Mouse (Mus musculus): ENCODE measurements around the gene Vps45. TPM values are rescaled to one million over a fixed set of nuclear protein-coding genes. Genes with fewer than 3 reads are reported as not detected.

Vps45 gene
- total and polyA plus RNA-seq, 2 experiments from 2014 or later = 29.5 to 61.1 TPM

- WGBS = 80% methylated on average over 2 of the region's 2 CpGs
- no peak overlapping the region for H3K4me2 ChIP-seq (ENCODE audit: low read depth, low read length, poor library complexity, severe bottlenecking)
- no peak overlapping the region for H3K4me3 ChIP-seq (ENCODE audit: low read depth, low read length)
- no peaks in the 10 kb centered on the region for H3K36me3 ChIP-seq (ENCODE audit: insufficient read depth, low read length)
- 0 out of 2 replicates have a peak, but pooled peaks have one; percentile 7 for TF ChIP-seq CTCF (IDR thresholded peaks at IDR 0.05)
- no peak for DNase-seq (ENCODE audit: low spot score)
- no peaks in the 10 kb centered on the region for H3K4me1 ChIP-seq (ENCODE audit: insufficient read depth, low read length)
- H3K9ac ChIP-seq (replicated peaks; ENCODE audit: low read length, poor library complexity, severe bottlenecking) = no peak overlapping the region
- H3K27ac ChIP-seq (ENCODE audit: low read depth, low read length) = no peak overlapping the region
- ATAC-seq (ENCODE audit: low FRiP score) = no peak
- H3K9me3 ChIP-seq (ENCODE audit: low read length) = no peaks in the 10 kb centered on the region
- H3K27me3 ChIP-seq (ENCODE audit: insufficient read depth, low read length) = no peaks in the 10 kb centered on the region
These were observed 32.9 kb upstream of the Vps45 start for GRCm38 (mm10) chr3:96091146-96091545.

GRCm38 (mm10) chr3:96089882-96090489 is 31.7 kb upstream of the Vps45 start:
- H3K27ac ChIP-seq (ENCODE audit: low read depth, low read length) = no peak overlapping the region
- H3K27me3 ChIP-seq (ENCODE audit: insufficient read depth, low read length) = no peaks in the 10 kb centered on the region
- no peaks in the 10 kb centered on the region for H3K4me1 ChIP-seq (ENCODE audit: insufficient read depth, low read length)
- H3K9me3 ChIP-seq (ENCODE audit: low read length) = no peaks in the 10 kb centered on the region
- H3K4me3 ChIP-seq (ENCODE audit: low read depth, low read length) = no peak overlapping the region
- WGBS = 73% methylated on average over 2 of the region's 2 CpGs
- no peak overlapping the region for H3K9ac ChIP-seq (replicated peaks; ENCODE audit: low read length, poor library complexity, severe bottlenecking)
- TF ChIP-seq CTCF (IDR thresholded peaks at IDR 0.05) = peak; percentile 45
- no peak overlapping the region for H3K4me2 ChIP-seq (ENCODE audit: low read depth, low read length, poor library complexity, severe bottlenecking)
- ATAC-seq (ENCODE audit: low FRiP score) = no peak
- DNase-seq (ENCODE audit: low spot score) = no peak
- H3K36me3 ChIP-seq (ENCODE audit: insufficient read depth, low read length) = no peaks in the 10 kb centered on the region

GRCm38 (mm10) chr3:96087801-96088200 is 29.5 kb upstream of the Vps45 start:
- H3K4me2 ChIP-seq (ENCODE audit: low read depth, low read length, poor library complexity, severe bottlenecking) = no peak overlapping the region
- no peak overlapping the region for H3K4me3 ChIP-seq (ENCODE audit: low read depth, low read length)
- ATAC-seq (ENCODE audit: low FRiP score) (no peak), DNase-seq (ENCODE audit: low spot score) (no peak)
- no peaks in the 10 kb centered on the region for H3K36me3 ChIP-seq (ENCODE audit: insufficient read depth, low read length)
- no peak overlapping the region for H3K27ac ChIP-seq (ENCODE audit: low read depth, low read length)
- 81% methylated on average over 4 of the region's 4 CpGs for WGBS
- no peaks in the 10 kb centered on the region for H3K27me3 ChIP-seq (ENCODE audit: insufficient read depth, low read length)
- TF ChIP-seq CTCF (IDR thresholded peaks at IDR 0.05) = no peak
- no peaks in the 10 kb centered on the region for H3K4me1 ChIP-seq (ENCODE audit: insufficient read depth, low read length)
- H3K9me3 ChIP-seq (ENCODE audit: low read length) = no peaks in the 10 kb centered on the region
- no peak overlapping the region for H3K9ac ChIP-seq (replicated peaks; ENCODE audit: low read length, poor library complexity, severe bottlenecking)

GRCm38 (mm10) chr3:96087219-96087618 is 29.0 kb upstream of the Vps45 start:
- no peak for TF ChIP-seq CTCF (IDR thresholded peaks at IDR 0.05)
- Histone ChIP-seq H3K27me3 (ENCODE audit: insufficient read depth, low read length) (no peaks in the 10 kb centered on the region), H3K4me3 (ENCODE audit: low read depth, low read length) (no peak overlapping the region), H3K27ac (ENCODE audit: low read depth, low read length) (no peak overlapping the region), H3K9me3 (ENCODE audit: low read length) (no peaks in the 10 kb centered on the region), H3K4me1 (ENCODE audit: insufficient read depth, low read length) (no peaks in the 10 kb centered on the region), H3K36me3 (ENCODE audit: insufficient read depth, low read length) (no peaks in the 10 kb centered on the region), H3K9ac (replicated peaks; ENCODE audit: low read length, poor library complexity, severe bottlenecking) (no peak overlapping the region), H3K4me2 (ENCODE audit: low read depth, low read length, poor library complexity, severe bottlenecking) (no peak overlapping the region)
- DNase-seq (ENCODE audit: low spot score) (no peak), ATAC-seq (ENCODE audit: low FRiP score) (no peak)
- WGBS = 69% methylated on average over 2 of the region's 2 CpGs

- no peak overlapping the region for H3K4me2 ChIP-seq (ENCODE audit: low read depth, low read length, poor library complexity, severe bottlenecking)
- no peaks in the 10 kb centered on the region for H3K9me3 ChIP-seq (ENCODE audit: low read length)
- ATAC-seq (ENCODE audit: low FRiP score) (no peak), DNase-seq (ENCODE audit: low spot score) (no peak)
- TF ChIP-seq CTCF (IDR thresholded peaks at IDR 0.05) = no peak
- no peaks in the 10 kb centered on the region for H3K36me3 ChIP-seq (ENCODE audit: insufficient read depth, low read length)
- H3K9ac ChIP-seq (replicated peaks; ENCODE audit: low read length, poor library complexity, severe bottlenecking) = no peak overlapping the region
- no peaks in the 10 kb centered on the region for H3K4me1 ChIP-seq (ENCODE audit: insufficient read depth, low read length)
- no peaks in the 10 kb centered on the region for H3K27me3 ChIP-seq (ENCODE audit: insufficient read depth, low read length)
- H3K27ac ChIP-seq (ENCODE audit: low read depth, low read length) = no peak overlapping the region
- H3K4me3 ChIP-seq (ENCODE audit: low read depth, low read length) = no peak overlapping the region
- WGBS = 85% methylated on average over 10 of the region's 10 CpGs
These were observed 26.0 kb upstream of the Vps45 start for GRCm38 (mm10) chr3:96084146-96084755.

- no peak for DNase-seq (ENCODE audit: low spot score)
- no peak for ATAC-seq (ENCODE audit: low FRiP score)
- no peaks in the 10 kb centered on the region for H3K9me3 ChIP-seq (ENCODE audit: low read length)
- H3K4me2 ChIP-seq (ENCODE audit: low read depth, low read length, poor library complexity, severe bottlenecking) = no peak overlapping the region
- H3K36me3 ChIP-seq (ENCODE audit: insufficient read depth, low read length) = no peaks in the 10 kb centered on the region
- 57% methylated on average over 15 of the region's 15 CpGs for WGBS
- no peak overlapping the region for H3K4me3 ChIP-seq (ENCODE audit: low read depth, low read length)
- no peak overlapping the region for H3K9ac ChIP-seq (replicated peaks; ENCODE audit: low read length, poor library complexity, severe bottlenecking)
- no peaks in the 10 kb centered on the region for H3K4me1 ChIP-seq (ENCODE audit: insufficient read depth, low read length)
- TF ChIP-seq CTCF (IDR thresholded peaks at IDR 0.05) = no peak
- H3K27me3 ChIP-seq (ENCODE audit: insufficient read depth, low read length) = no peaks in the 10 kb centered on the region
- no peak overlapping the region for H3K27ac ChIP-seq (ENCODE audit: low read depth, low read length)
These were observed 24.6 kb upstream of the Vps45 start for GRCm38 (mm10) chr3:96082714-96083508.
